ENCODE assay signal across 10 mouse cellular contexts in the genomic region with DNA sequence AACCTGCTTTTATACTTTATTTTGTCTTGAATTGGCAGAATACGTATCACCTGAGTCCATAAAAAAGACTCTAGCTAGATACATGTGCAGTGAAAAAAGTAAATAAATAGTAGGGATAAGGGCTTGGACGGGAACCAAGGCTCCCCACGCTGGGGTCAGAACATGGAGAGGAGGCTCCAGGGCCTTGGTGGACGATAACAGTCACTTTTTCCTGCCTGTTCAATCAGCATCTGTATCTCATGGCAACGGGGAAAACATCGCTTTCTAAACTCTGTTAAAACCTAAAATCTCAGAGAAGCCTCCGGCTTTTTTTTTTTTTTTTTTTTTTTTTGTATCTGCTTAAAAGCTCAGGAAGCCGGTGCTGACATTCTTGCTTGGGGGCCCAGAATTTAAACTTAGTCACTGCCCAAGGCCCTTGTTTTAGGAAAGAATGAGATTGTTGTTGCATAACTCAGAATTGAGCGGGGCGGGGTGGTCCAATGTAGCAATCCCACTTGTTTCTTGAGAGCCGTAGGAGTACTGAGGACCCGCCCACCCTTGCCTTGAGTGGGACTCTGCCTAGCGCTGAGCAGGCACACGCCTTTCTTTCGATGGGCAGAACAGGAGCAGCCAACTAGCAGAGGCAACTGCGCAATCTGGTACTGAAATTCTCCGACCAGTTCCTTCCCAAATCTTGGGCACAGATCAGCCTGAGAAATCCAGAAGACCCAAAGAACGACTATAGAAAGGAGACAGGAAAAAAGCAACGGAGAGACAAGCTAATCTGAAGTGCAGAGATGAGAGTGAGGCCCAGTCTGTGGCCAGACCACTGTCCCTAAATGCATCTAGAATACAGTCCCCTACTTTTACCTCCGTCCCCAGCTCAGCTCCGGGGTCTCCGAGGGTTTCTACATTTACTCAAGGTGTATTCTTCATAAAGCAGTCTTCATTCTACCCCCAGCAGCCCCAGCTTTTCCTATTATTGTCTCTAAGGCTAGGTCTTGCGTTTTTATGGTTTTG. TPM values are rescaled to one million over a fixed set of nuclear protein-coding genes. Genes with fewer than 3 reads are reported as not detected.
A peak's percentile ranks its signal among the peaks of the same experiment; 100 is the strongest.
DNase-seq lines count a peak whose midpoint lies in the region; ATAC-seq lines count a peak whose summit lies in the region.
"Had no signal": no experiment of that assay in that cellular context is flagged by ENCODE, and none has a peak within 500 bp of the region (broad histone marks: within the 10 kb centered on the region; RNA-seq: fewer than 3 reads in every experiment).

No protein-coding gene starts in this region.

- no peak for ATAC-seq in intestine, embryonic 14.5 days (replicated peaks; ENCODE audit: low FRiP score, low TSS enrichment, low read depth)
- no peak for ATAC-seq in intestine, embryonic 16.5 days
- no peak for ATAC-seq in forebrain, embryonic 13.5 days
- no peak for ATAC-seq in midbrain, embryonic 15.5 days (replicated peaks)

- H3K4me3 ChIP-seq in intestine, embryonic 14.5 days (ENCODE audit: low read depth, low read length) = no peak overlapping the region
- no peak overlapping the region for H3K4me3 ChIP-seq in intestine, embryonic 16.5 days (ENCODE audit: low read length)
- no peak overlapping the region for H3K4me3 ChIP-seq in embryonic facial prominence, embryonic 10.5 days
- no peak overlapping the region for H3K4me3 ChIP-seq in forebrain, embryonic 13.5 days
- H3K4me3 ChIP-seq in midbrain, embryonic 15.5 days = no peak overlapping the region
- H3K4me3 ChIP-seq: neural tube, embryonic 12.5 days had no signal

- H3K27me3 ChIP-seq in intestine, embryonic 14.5 days (replicated peaks; ENCODE audit: control insufficient read depth, insufficient read depth, low read length) = peaks cover 24% of the 10 kb centered on the region
- H3K27me3 ChIP-seq in intestine, embryonic 16.5 days (replicated peaks; ENCODE audit: control insufficient read depth, insufficient read depth, low read length) = peaks cover 14% of the 10 kb centered on the region
- peaks cover 56% of the 10 kb centered on the region for H3K27me3 ChIP-seq in embryonic facial prominence, embryonic 10.5 days (replicated peaks; ENCODE audit: low read depth, poor library complexity, severe bottlenecking)
- peaks cover 51% of the 10 kb centered on the region for H3K27me3 ChIP-seq in forebrain, embryonic 13.5 days
- peaks cover 27% of the 10 kb centered on the region for H3K27me3 ChIP-seq in midbrain, embryonic 15.5 days (replicated peaks)

- H3K9me3 ChIP-seq in intestine, embryonic 14.5 days (ENCODE audit: control insufficient read depth, low read length) = no peaks in the 10 kb centered on the region
- H3K9me3 ChIP-seq in intestine, embryonic 16.5 days (ENCODE audit: control insufficient read depth, low read length) = no peaks in the 10 kb centered on the region
- no peaks in the 10 kb centered on the region for H3K9me3 ChIP-seq in embryonic facial prominence, embryonic 10.5 days
- no peaks in the 10 kb centered on the region for H3K9me3 ChIP-seq in forebrain, embryonic 13.5 days (replicated peaks)
- no peaks in the 10 kb centered on the region for H3K9me3 ChIP-seq in midbrain, embryonic 15.5 days
- H3K9me3 ChIP-seq: neural tube, embryonic 12.5 days had no signal

- H3K9ac ChIP-seq in intestine, embryonic 14.5 days (ENCODE audit: low read length) = no peak overlapping the region
- H3K9ac ChIP-seq in intestine, embryonic 16.5 days (ENCODE audit: low read depth, low read length) = no peak overlapping the region
- H3K9ac ChIP-seq in forebrain, embryonic 13.5 days = no peak overlapping the region
- no peak overlapping the region for H3K9ac ChIP-seq in midbrain, embryonic 15.5 days
- H3K9ac ChIP-seq: neural tube, embryonic 12.5 days had no signal

- 48% methylated on average over 23 of the region's 23 CpGs for WGBS in intestine, embryonic 14.5 days
- 48% methylated on average over 23 of the region's 23 CpGs for WGBS in intestine, embryonic 16.5 days
- WGBS in embryonic facial prominence, embryonic 10.5 days = 53% methylated on average over 23 of the region's 23 CpGs
- WGBS in forebrain, embryonic 13.5 days = 50% methylated on average over 23 of the region's 23 CpGs
- 48% methylated on average over 23 of the region's 23 CpGs for WGBS in midbrain, embryonic 15.5 days

- DNase-seq in intestine, embryonic 14.5 days (ENCODE audit: low spot score) = peak; percentile 63
- DNase-seq in 3T3-L1 (ENCODE audit: low read depth, low spot score) = peak; percentile 97
- peak; percentile 32 for DNase-seq in embryonic facial prominence, embryonic 10.5 days (ENCODE audit: low spot score)
- peak; percentile 92 to 94 for DNase-seq in lung, adult 18-20 months
- no peak for DNase-seq in adrenal gland, postnatal 25 days

- H3K4me2 ChIP-seq in intestine, embryonic 14.5 days (ENCODE audit: low read length) = no peak overlapping the region
- no peak overlapping the region for H3K4me2 ChIP-seq in intestine, embryonic 16.5 days (ENCODE audit: low read depth, low read length)
- no peak overlapping the region for H3K4me2 ChIP-seq in forebrain, embryonic 13.5 days
- H3K4me2 ChIP-seq in midbrain, embryonic 15.5 days = no peak overlapping the region

- H3K36me3 ChIP-seq in intestine, embryonic 14.5 days (ENCODE audit: control insufficient read depth, insufficient read depth, low read length) = no peaks in the 10 kb centered on the region
- H3K36me3 ChIP-seq in intestine, embryonic 16.5 days (ENCODE audit: control insufficient read depth, insufficient read depth, low read length) = no peaks in the 10 kb centered on the region
- H3K36me3 ChIP-seq in embryonic facial prominence, embryonic 10.5 days (replicated peaks) = no peaks in the 10 kb centered on the region
- no peaks in the 10 kb centered on the region for H3K36me3 ChIP-seq in forebrain, embryonic 13.5 days (ENCODE audit: poor library complexity, severe bottlenecking)
- no peaks in the 10 kb centered on the region for H3K36me3 ChIP-seq in midbrain, embryonic 15.5 days (replicated peaks)
- H3K36me3 ChIP-seq: neural tube, embryonic 12.5 days had no signal

- H3K4me1 ChIP-seq in intestine, embryonic 14.5 days (replicated peaks; ENCODE audit: control insufficient read depth, insufficient read depth, low read length) = peaks cover 18% of the 10 kb centered on the region; the same call in 1 of the 2 replicates
- H3K4me1 ChIP-seq in intestine, embryonic 16.5 days (ENCODE audit: control insufficient read depth, insufficient read depth, low read length) = peaks cover 16% of the 10 kb centered on the region; the same call in 1 of the 2 replicates
- H3K4me1 ChIP-seq in embryonic facial prominence, embryonic 10.5 days = peaks cover 22% of the 10 kb centered on the region
- H3K4me1 ChIP-seq in forebrain, embryonic 13.5 days = peaks cover 9% of the 10 kb centered on the region
- H3K4me1 ChIP-seq in midbrain, embryonic 15.5 days = peaks cover 8% of the 10 kb centered on the region; the same call in 1 of the 2 replicates

- no peak overlapping the region for H3K27ac ChIP-seq in intestine, embryonic 14.5 days (ENCODE audit: low read depth)
- H3K27ac ChIP-seq in intestine, embryonic 16.5 days (ENCODE audit: low read length) = no peak overlapping the region
- no peak overlapping the region for H3K27ac ChIP-seq in embryonic facial prominence, embryonic 10.5 days (replicated peaks)
- no peak overlapping the region for H3K27ac ChIP-seq in forebrain, embryonic 13.5 days
- no peak overlapping the region for H3K27ac ChIP-seq in midbrain, embryonic 15.5 days
- H3K27ac ChIP-seq: neural tube, embryonic 12.5 days had no signal

RNA-seq across cellular contexts. Expression of a gene that starts 0.9 kb away (rescaled TPM):
- 8.8 and 10.4 TPM in 2 replicates for polyA plus RNA-seq in intestine, embryonic 14.5 days (2014; fragmentation: Nextera tagmentation; extraction: Ambion mirVana)
- polyA plus RNA-seq in intestine, embryonic 16.5 days (2015; fragmentation: Nextera tagmentation; extraction: Ambion mirVana) = 11.8 and 11.9 TPM in 2 replicates
- 0.26 and 0.36 TPM in 2 replicates for polyA plus RNA-seq in embryonic facial prominence, embryonic 10.5 days (2016; fragmentation: Nextera tagmentation; extraction: Ambion mirVana)
- 0.37 and 0.40 TPM in 2 replicates for polyA plus RNA-seq in forebrain, embryonic 13.5 days (2015; fragmentation: Nextera tagmentation; extraction: Ambion mirVana)
- 2.6 and 4.3 TPM in 2 replicates for polyA plus RNA-seq in midbrain, embryonic 15.5 days (2015; fragmentation: Nextera tagmentation; extraction: Ambion mirVana)
- total RNA-seq in adrenal gland, postnatal 25 days (2021) = 17.1 and 17.2 TPM in 2 replicates

RNA-seq across cellular contexts. Expression of a gene that starts 7.1 kb away (rescaled TPM):
- polyA plus RNA-seq in intestine, embryonic 14.5 days (2014; fragmentation: Nextera tagmentation; extraction: Ambion mirVana) = 3.0 and 4.7 TPM in 2 replicates
- 25.0 and 31.2 TPM in 2 replicates for polyA plus RNA-seq in intestine, embryonic 16.5 days (2015; fragmentation: Nextera tagmentation; extraction: Ambion mirVana)
- 0.09 and 0.18 TPM in 2 replicates for polyA plus RNA-seq in embryonic facial prominence, embryonic 10.5 days (2016; fragmentation: Nextera tagmentation; extraction: Ambion mirVana)
- 0.10 TPM in 1 of 2 replicates, not detected in the other for polyA plus RNA-seq in forebrain, embryonic 13.5 days (2015; fragmentation: Nextera tagmentation; extraction: Ambion mirVana)
- 0.15 TPM in 1 of 2 replicates, not detected in the other for polyA plus RNA-seq in midbrain, embryonic 15.5 days (2015; fragmentation: Nextera tagmentation; extraction: Ambion mirVana)
- 0.55 and 1.2 TPM in 2 replicates for total RNA-seq in adrenal gland, postnatal 25 days (2021)
- total RNA-seq: layer of hippocampus, postnatal 14 days had no signal

RNA-seq across cellular contexts. Expression of a gene that starts 7.2 kb away (rescaled TPM):
- polyA plus RNA-seq in intestine, embryonic 14.5 days (2014; fragmentation: Nextera tagmentation; extraction: Ambion mirVana) = 14.4 and 16.1 TPM in 2 replicates
- 27.5 and 28.0 TPM in 2 replicates for polyA plus RNA-seq in intestine, embryonic 16.5 days (2015; fragmentation: Nextera tagmentation; extraction: Ambion mirVana)
- polyA plus RNA-seq in embryonic facial prominence, embryonic 10.5 days (2016; fragmentation: Nextera tagmentation; extraction: Ambion mirVana) = 12.7 and 13.2 TPM in 2 replicates
- 21.7 and 25.4 TPM in 2 replicates for polyA plus RNA-seq in forebrain, embryonic 13.5 days (2015; fragmentation: Nextera tagmentation; extraction: Ambion mirVana)
- 78.7 and 80.2 TPM in 2 replicates for polyA plus RNA-seq in midbrain, embryonic 15.5 days (2015; fragmentation: Nextera tagmentation; extraction: Ambion mirVana)
- 29.4 and 40.3 TPM in 2 replicates for total RNA-seq in adrenal gland, postnatal 25 days (2021)

RNA-seq across cellular contexts. Expression of a gene that starts 43.0 kb away (rescaled TPM):
- 41.5 and 48.8 TPM in 2 replicates for polyA plus RNA-seq in intestine, embryonic 14.5 days (2014; fragmentation: Nextera tagmentation; extraction: Ambion mirVana)
- polyA plus RNA-seq in intestine, embryonic 16.5 days (2015; fragmentation: Nextera tagmentation; extraction: Ambion mirVana) = 26.4 and 28.6 TPM in 2 replicates
- polyA plus RNA-seq in embryonic facial prominence, embryonic 10.5 days (2016; fragmentation: Nextera tagmentation; extraction: Ambion mirVana) = 12.3 and 14.9 TPM in 2 replicates
- 4.5 and 6.7 TPM in 2 replicates for polyA plus RNA-seq in forebrain, embryonic 13.5 days (2015; fragmentation: Nextera tagmentation; extraction: Ambion mirVana)
- polyA plus RNA-seq in midbrain, embryonic 15.5 days (2015; fragmentation: Nextera tagmentation; extraction: Ambion mirVana) = 8.3 and 12.3 TPM in 2 replicates
- total RNA-seq in adrenal gland, postnatal 25 days (2021) = 75.2 and 78.7 TPM in 2 replicates

RNA-seq across cellular contexts. Expression of a gene that starts 59.8 kb away (rescaled TPM):
- 47.0 and 55.3 TPM in 2 replicates for polyA plus RNA-seq in intestine, embryonic 14.5 days (2014; fragmentation: Nextera tagmentation; extraction: Ambion mirVana)
- polyA plus RNA-seq in intestine, embryonic 16.5 days (2015; fragmentation: Nextera tagmentation; extraction: Ambion mirVana) = 33.6 and 35.3 TPM in 2 replicates
- polyA plus RNA-seq in embryonic facial prominence, embryonic 10.5 days (2016; fragmentation: Nextera tagmentation; extraction: Ambion mirVana) = 77.6 and 79.3 TPM in 2 replicates
- polyA plus RNA-seq in forebrain, embryonic 13.5 days (2015; fragmentation: Nextera tagmentation; extraction: Ambion mirVana) = 90.0 and 98.7 TPM in 2 replicates
- polyA plus RNA-seq in midbrain, embryonic 15.5 days (2015; fragmentation: Nextera tagmentation; extraction: Ambion mirVana) = 59.0 and 64.2 TPM in 2 replicates
- 61.4 and 80.4 TPM in 2 replicates for total RNA-seq in adrenal gland, postnatal 25 days (2021)
